Mouse (Mus musculus) G1E (cell line): ENCODE measurements around the gene Cdkal1. TPM values are rescaled to one million over a fixed set of nuclear protein-coding genes. Genes with fewer than 3 reads are reported as not detected.

Experiments used
- ATAC-seq: 2 replicates; pipeline ENCODE4 v1.8.0; 2016; ENCODE audit warnings: mild to moderate bottlenecking; ENCODE audit not compliant: insufficient number of reproducible peaks, poor library complexity, low FRiP score, severe bottlenecking; ENCODE audit errors: extremely low read depth
- DNase-seq: peaks from one replicate; pipeline ENCODE4 v3.0.0; 2012; ENCODE audit warnings: low spot score
- H3K27me3 ChIP-seq: 2 replicates; pipeline ENCODE4 v1.6.1; 2012; ENCODE audit warnings: mild to moderate bottlenecking, low read length, inconsistent platforms; ENCODE audit not compliant: insufficient read depth
- H3K36me3 ChIP-seq: replicated peaks from 2 replicates; pipeline ENCODE3; 2012; ENCODE audit warnings: mild to moderate bottlenecking, inconsistent platforms
- H3K4me1 ChIP-seq: 2 replicates; pipeline ENCODE4 v1.6.1; 2012; ENCODE audit warnings: low read depth, low read length, inconsistent platforms, mixed read lengths; ENCODE audit not compliant: insufficient read depth
- H3K4me3 ChIP-seq: 2 replicates; pipeline ENCODE4 v1.5.1; 2012; ENCODE audit warnings: low read depth, mild to moderate bottlenecking, inconsistent platforms, low read length, moderate library complexity, mixed read lengths
- H3K9me3 ChIP-seq: replicated peaks from 2 replicates; pipeline ENCODE4 v1.6.1; 2012; ENCODE audit warnings: inconsistent platforms
- CTCF ChIP-seq: IDR thresholded peaks from 2 replicates; pipeline ENCODE4 v1.5.1; 2012; ENCODE audit warnings: low read depth, low read length, inconsistent platforms, mixed read lengths
- GATA1 ChIP-seq: IDR thresholded peaks from 2 replicates; pipeline ENCODE4 v1.6.1; 2012; ENCODE audit warnings: borderline replicate concordance, low read length, inconsistent platforms, mixed read lengths
- GATA2 ChIP-seq: IDR thresholded peaks from 2 replicates; pipeline ENCODE4 v1.6.1; 2012; ENCODE audit warnings: low read depth, low read length, inconsistent platforms, borderline replicate concordance
- POLR2AphosphoS5 ChIP-seq: IDR thresholded peaks from 2 replicates; pipeline ENCODE4 v1.6.1; 2012; ENCODE audit warnings: low read depth, low read length, inconsistent platforms; ENCODE audit not compliant: insufficient replicate concordance
- TAL1 ChIP-seq: conservative IDR thresholded peaks from 2 replicates; pipeline ENCODE4 v1.6.1; 2012; ENCODE audit warnings: low read depth, low read length, inconsistent platforms, mixed read lengths
- polyA plus RNA-seq: library from polyadenylated mRNA; stranded (reverse); fragments of >175 nt; gene quantifications from 2 replicates; pipeline ENCODE4 v1.2.3, GENCODE M21; 2012
- total RNA-seq, 2 experiments: library from RNA; stranded (forward) in 1 of 2; stranded (reverse) in 1 of 2; fragments of 200-1000 nt in 1 of 2; fragments of >200 nt in 1 of 2; fragmentation: Nextera tagmentation in 1 of 2; gene quantifications; 2 replicates each; pipeline ENCODE4 v1.2.3; 2014 to 2017

Gene Cdkal1
- total and polyA plus RNA-seq, 3 experiments, result 0.98 to 53.9 (median 35.6) TPM

- no peak for DNase-seq
- Histone ChIP-seq H3K4me1 (peaks cover 9% of the 10 kb centered on the region), H3K4me3 (no peak overlapping the region), H3K9me3 (no peaks in the 10 kb centered on the region), H3K36me3 (peaks cover 28% of the 10 kb centered on the region), H3K27me3 (no peaks in the 10 kb centered on the region)
- TF ChIP-seq GATA2 (no peak), GATA1 (no peak), POLR2AphosphoS5 (no peak), CTCF (no peak), TAL1 (no peak)
- ATAC-seq, result no peak
Measured at GRCm38 (mm10) chr13:29778124-29778523, 77.3 kb downstream of the Cdkal1 start.

GRCm38 (mm10) chr13:29777225-29777624 is 78.2 kb downstream of the Cdkal1 start:
- ATAC-seq, result no peak
- Histone ChIP-seq H3K36me3 (peaks cover 34% of the 10 kb centered on the region), H3K4me3 (no peak overlapping the region), H3K9me3 (no peaks in the 10 kb centered on the region), H3K27me3 (no peaks in the 10 kb centered on the region), H3K4me1 (peaks cover 15% of the 10 kb centered on the region)
- TF ChIP-seq GATA2, result no peak
- TF ChIP-seq POLR2AphosphoS5, result no peak
- no peak for TF ChIP-seq GATA1
- TF ChIP-seq CTCF, result no peak
- no peak for TF ChIP-seq TAL1
- no peak for DNase-seq

- H3K36me3 ChIP-seq, result peaks cover 37% of the 10 kb centered on the region
- H3K9me3 ChIP-seq, result no peaks in the 10 kb centered on the region
- TF ChIP-seq POLR2AphosphoS5 (no peak), TAL1 (no peak)
- DNase-seq (no peak), ATAC-seq (no peak)
- no peaks in the 10 kb centered on the region for H3K27me3 ChIP-seq
- no peak overlapping the region for H3K4me3 ChIP-seq
- H3K4me1 ChIP-seq, result peaks cover 15% of the 10 kb centered on the region
Measured at GRCm38 (mm10) chr13:29775603-29776230, 79.8 kb downstream of the Cdkal1 start.

- peaks cover 15% of the 10 kb centered on the region for H3K4me1 ChIP-seq
- no peak for DNase-seq
- no peaks in the 10 kb centered on the region for H3K9me3 ChIP-seq
- peaks cover 44% of the 10 kb centered on the region for H3K36me3 ChIP-seq
- no peak for ATAC-seq
- TF ChIP-seq CTCF (no peak), TAL1 (no peak), GATA1 (no peak), POLR2AphosphoS5 (no peak), GATA2 (no peak)
- H3K27me3 ChIP-seq, result no peaks in the 10 kb centered on the region
- no peak overlapping the region for H3K4me3 ChIP-seq
Measured at GRCm38 (mm10) chr13:29773563-29773962, 81.9 kb downstream of the Cdkal1 start.

GRCm38 (mm10) chr13:29772970-29773369 is 82.5 kb downstream of the Cdkal1 start:
- no peak for DNase-seq
- Histone ChIP-seq H3K4me3 (no peak overlapping the region), H3K27me3 (no peaks in the 10 kb centered on the region), H3K4me1 (peaks cover 15% of the 10 kb centered on the region), H3K36me3 (peaks cover 42% of the 10 kb centered on the region), H3K9me3 (no peaks in the 10 kb centered on the region)
- ATAC-seq, result no peak
- TF ChIP-seq POLR2AphosphoS5 (no peak), CTCF (no peak), GATA1 (no peak), GATA2 (no peak), TAL1 (no peak)

- TF ChIP-seq TAL1 (no peak), POLR2AphosphoS5 (no peak), GATA1 (no peak), CTCF (no peak), GATA2 (no peak)
- peaks cover 15% of the 10 kb centered on the region for H3K4me1 ChIP-seq
Measured at GRCm38 (mm10) chr13:29769647-29770436, 85.6 kb downstream of the Cdkal1 start.

More at GRCm38 (mm10) chr13:29769647-29770436, 85.6 kb downstream of the Cdkal1 start:
- ATAC-seq, result no peak
- DNase-seq, result no peak
- Histone ChIP-seq H3K36me3 (peaks cover 45% of the 10 kb centered on the region), H3K27me3 (no peaks in the 10 kb centered on the region), H3K9me3 (no peaks in the 10 kb centered on the region), H3K4me3 (no peak overlapping the region)
